Mouse (Mus musculus) cortical plate, adult 2 months (tissue): ENCODE results near the gene Scn2b.

Source experiments
- CTCF ChIP-seq: fragments of 200-500 bp; IDR thresholded peaks from 2 replicates; pipeline ENCODE4 v1.5.1; 2011; ENCODE audit warnings: mild to moderate bottlenecking, control low read depth, low read length; ENCODE audit not compliant: insufficient read depth; ENCODE audit errors: extremely low read depth
- POLR2A ChIP-seq: fragments of 200-500 bp; IDR thresholded peaks from 2 replicates; pipeline ENCODE4 v1.6.1; 2011; ENCODE audit warnings: mild to moderate bottlenecking, low read length, control low read depth; ENCODE audit not compliant: insufficient read depth; ENCODE audit errors: extremely low read depth

- TF ChIP-seq POLR2A: no peak
- no peak for TF ChIP-seq CTCF
Measured at GRCm38 (mm10) chr9:45150933-45151332, 33.4 kb downstream of the Scn2b start.
